9 mouse cellular contexts compared by ENCODE assay signal in genomic region chr4:94601395-94601794, GRCm38 (mm10). TPM values are rescaled to one million over a fixed set of nuclear protein-coding genes. Genes with fewer than 3 reads are reported as not detected.
DNase-seq lines count a peak whose midpoint lies in the region; ATAC-seq lines count a peak whose summit lies in the region.
"Had no signal": no experiment of that assay in that cellular context is flagged by ENCODE, and none has a peak within 500 bp of the region (broad histone marks: within the 10 kb centered on the region; RNA-seq: fewer than 3 reads in every experiment).

No protein-coding gene starts in this region.

- ATAC-seq in intestine, embryonic 14.5 days (replicated peaks; ENCODE audit: low FRiP score, low TSS enrichment, low read depth) = no peak
- ATAC-seq in neural tube, embryonic 15.5 days (ENCODE audit: low FRiP score) = no peak

- no peak overlapping the region for H3K4me3 ChIP-seq in intestine, embryonic 14.5 days (ENCODE audit: low read depth, low read length)
- H3K4me3 ChIP-seq in neural tube, embryonic 15.5 days (replicated peaks) = peak overlapping the region; percentile 6; the same call in 1 of the 2 replicates

- DNase-seq in cerebellum, adult 9-11 months = peak; percentile 12
- DNase-seq in cerebellum, postnatal 36 days = no peak
- peak; percentile 23 for DNase-seq in thymus, postnatal 14 days
- DNase-seq in thymus, adult 18-20 months = no peak
- no peak for DNase-seq in intestine, embryonic 14.5 days (ENCODE audit: low spot score)
- no peak for DNase-seq in retina, embryonic 14.5 days (ENCODE audit: low spot score)
- no peak for DNase-seq in adrenal gland, adult 8-10 months

- H3K4me2 ChIP-seq in intestine, embryonic 14.5 days (ENCODE audit: low read length) = peak overlapping the region; percentile 77; the same call in 1 of the 2 replicates
- peak overlapping the region; percentile 70 for H3K4me2 ChIP-seq in neural tube, embryonic 15.5 days

- WGBS in intestine, embryonic 14.5 days = 90% methylated on average over 4 of the region's 4 CpGs
- 89% methylated on average over 4 of the region's 4 CpGs for WGBS in neural tube, embryonic 15.5 days

- H3K4me1 ChIP-seq in intestine, embryonic 14.5 days (replicated peaks; ENCODE audit: control insufficient read depth, insufficient read depth, low read length) = peaks cover 11% of the 10 kb centered on the region
- peaks cover 29% of the 10 kb centered on the region for H3K4me1 ChIP-seq in neural tube, embryonic 15.5 days

- no peak overlapping the region for H3K9ac ChIP-seq in intestine, embryonic 14.5 days (ENCODE audit: low read length)
- H3K9ac ChIP-seq in neural tube, embryonic 15.5 days (replicated peaks) = no peak overlapping the region

- H3K9me3 ChIP-seq in intestine, embryonic 14.5 days (ENCODE audit: control insufficient read depth, low read length) = no peaks in the 10 kb centered on the region
- H3K9me3 ChIP-seq in neural tube, embryonic 15.5 days (replicated peaks) = no peaks in the 10 kb centered on the region

- H3K27ac ChIP-seq in intestine, embryonic 14.5 days (ENCODE audit: low read depth) = no peak overlapping the region
- H3K27ac ChIP-seq in neural tube, embryonic 15.5 days (replicated peaks) = no peak overlapping the region

- no peaks in the 10 kb centered on the region for H3K27me3 ChIP-seq in intestine, embryonic 14.5 days (replicated peaks; ENCODE audit: control insufficient read depth, insufficient read depth, low read length)
- no peaks in the 10 kb centered on the region for H3K27me3 ChIP-seq in neural tube, embryonic 15.5 days (replicated peaks)

- H3K36me3 ChIP-seq in intestine, embryonic 14.5 days (ENCODE audit: control insufficient read depth, insufficient read depth, low read length) = no peaks in the 10 kb centered on the region
- H3K36me3 ChIP-seq in neural tube, embryonic 15.5 days = no peaks in the 10 kb centered on the region

RNA-seq across cellular contexts. Expression of gene Plaa, which starts 1.6 kb away (rescaled TPM):
- polyA plus RNA-seq in intestine, embryonic 14.5 days (2014; fragmentation: Nextera tagmentation; extraction: Ambion mirVana) = 63.9 and 67.2 TPM in 2 replicates
- 66.4 and 67.4 TPM in 2 replicates for polyA plus RNA-seq in neural tube, embryonic 15.5 days (2015; fragmentation: Nextera tagmentation; extraction: Ambion mirVana)
- 10 to 100 TPM; 54.4 to 59.2 (median 58.1) TPM for total RNA-seq in adrenal gland, adult 8-10 months (2022)

RNA-seq across cellular contexts. Expression of gene Ift74, which starts 12.9 kb away (rescaled TPM):
- polyA plus RNA-seq in intestine, embryonic 14.5 days (2014; fragmentation: Nextera tagmentation; extraction: Ambion mirVana) = 24.2 and 26.2 TPM in 2 replicates
- 20.1 and 22.0 TPM in 2 replicates for polyA plus RNA-seq in neural tube, embryonic 15.5 days (2015; fragmentation: Nextera tagmentation; extraction: Ambion mirVana)
- 10 to 100 TPM; 17.9 to 23.3 (median 18.7) TPM for total RNA-seq in adrenal gland, adult 8-10 months (2022)

RNA-seq across cellular contexts. Expression of gene Caap1, which starts 44.8 kb away (rescaled TPM):
- 17.2 and 19.3 TPM in 2 replicates for polyA plus RNA-seq in intestine, embryonic 14.5 days (2014; fragmentation: Nextera tagmentation; extraction: Ambion mirVana)
- 15.8 and 16.0 TPM in 2 replicates for polyA plus RNA-seq in neural tube, embryonic 15.5 days (2015; fragmentation: Nextera tagmentation; extraction: Ambion mirVana)
- 10 to 100 TPM in 3 of 4 experiments, 1 to 10 TPM in 1; 9.5 to 11.5 (median 10.8) TPM for total RNA-seq in adrenal gland, adult 8-10 months (2022)

RNA-seq across cellular contexts. Expression of gene Gm10306, which starts 45.0 kb away (rescaled TPM):
- not detected in 2 replicates for polyA plus RNA-seq in intestine, embryonic 14.5 days (2014; fragmentation: Nextera tagmentation; extraction: Ambion mirVana)
- polyA plus RNA-seq in neural tube, embryonic 15.5 days (2015; fragmentation: Nextera tagmentation; extraction: Ambion mirVana) = not detected in 2 replicates
- under 1 TPM in 1 of 4 experiments, not detected in 3; 0.62 TPM for total RNA-seq in adrenal gland, adult 8-10 months (2022)

RNA-seq across cellular contexts. Expression of gene Lrrc19, which starts 48.5 kb away (rescaled TPM):
- polyA plus RNA-seq in intestine, embryonic 14.5 days (2014; fragmentation: Nextera tagmentation; extraction: Ambion mirVana) = 0.46 and 0.47 TPM in 2 replicates
- polyA plus RNA-seq in neural tube, embryonic 15.5 days (2015; fragmentation: Nextera tagmentation; extraction: Ambion mirVana) = 0.23 and 0.26 TPM in 2 replicates
- total RNA-seq in adrenal gland, adult 8-10 months (2022) = not detected
- polyA plus RNA-seq: testis, adult 2 months had no signal

Comparison
In these comparisons a context has a peak if more than half of its experiments do, and no peak if none do; other contexts are left out.
1. DNase-seq: peak in cerebellum, adult 9-11 months (single experiment) and thymus, postnatal 14 days (single experiment); none in cerebellum, postnatal 36 days (0 of 2), thymus, adult 18-20 months (0 of 2), intestine, embryonic 14.5 days (single experiment), retina, embryonic 14.5 days (single experiment) and adrenal gland, adult 8-10 months (single experiment).